Mouse (Mus musculus) cortical plate, adult 2 months (tissue): Measurements from ENCODE around the gene Elmsan1.

Source experiments
- CTCF ChIP-seq: fragments of 200-500 bp; IDR thresholded peaks from 2 replicates; pipeline ENCODE4 v1.5.1; 2011; ENCODE audit warnings: mild to moderate bottlenecking, control low read depth, low read length; ENCODE audit not compliant: insufficient read depth; ENCODE audit errors: extremely low read depth
- POLR2A ChIP-seq: fragments of 200-500 bp; IDR thresholded peaks from 2 replicates; pipeline ENCODE4 v1.6.1; 2011; ENCODE audit warnings: mild to moderate bottlenecking, low read length, control low read depth; ENCODE audit not compliant: insufficient read depth; ENCODE audit errors: extremely low read depth

GRCm38 (mm10) chr12:84100071-84100470 lies 118.6 kb downstream of the Elmsan1 start:
- TF ChIP-seq POLR2A (no peak), CTCF (no peak)
